Mouse (Mus musculus): Measurements from ENCODE around the gene Tmem51.

Gene Tmem51

DNA sequence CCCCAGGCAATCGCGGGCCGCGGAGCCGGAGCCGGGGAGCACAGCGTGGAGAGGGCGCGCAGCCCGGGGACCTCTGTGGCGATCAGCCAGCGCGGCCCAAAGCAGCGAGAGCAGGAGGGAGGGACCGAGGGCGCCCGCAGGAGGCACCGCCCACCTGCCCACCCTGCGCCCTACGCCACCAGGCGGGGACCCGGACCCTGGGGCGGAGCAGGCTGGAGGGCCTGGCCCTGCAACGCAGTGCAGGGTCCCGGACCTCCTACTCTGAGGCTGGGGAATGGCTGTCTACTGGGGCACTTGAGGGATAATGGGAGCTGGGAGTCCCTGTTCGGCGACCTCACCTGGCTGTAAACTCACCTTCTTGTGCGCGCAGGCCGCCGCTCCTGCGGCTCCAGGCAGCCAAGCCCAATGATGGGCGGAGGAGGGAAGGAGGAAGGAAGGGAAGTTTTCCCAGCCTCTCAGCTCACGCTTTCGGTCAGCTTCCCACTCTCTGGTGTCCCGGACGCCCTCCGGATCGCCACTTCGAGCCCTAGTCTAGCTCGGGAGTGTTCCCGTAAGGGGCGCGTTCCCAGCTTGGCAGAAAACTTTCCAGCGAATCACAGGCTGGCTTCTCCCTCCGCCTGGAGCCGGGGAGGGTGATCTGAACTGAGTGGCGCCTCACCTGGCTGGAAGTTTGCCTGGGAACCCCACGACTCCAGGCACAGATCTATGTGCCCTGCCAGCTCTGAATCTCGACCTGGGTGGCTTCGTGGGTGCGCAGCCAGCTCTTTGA, at the start of gene Tmem51:
TSS of gene Tmem51 (minus strand) at position 174 of the 769 bp plus-strand sequence.
- no peak for DNase-seq (ENCODE audit: low spot score)

DNA sequence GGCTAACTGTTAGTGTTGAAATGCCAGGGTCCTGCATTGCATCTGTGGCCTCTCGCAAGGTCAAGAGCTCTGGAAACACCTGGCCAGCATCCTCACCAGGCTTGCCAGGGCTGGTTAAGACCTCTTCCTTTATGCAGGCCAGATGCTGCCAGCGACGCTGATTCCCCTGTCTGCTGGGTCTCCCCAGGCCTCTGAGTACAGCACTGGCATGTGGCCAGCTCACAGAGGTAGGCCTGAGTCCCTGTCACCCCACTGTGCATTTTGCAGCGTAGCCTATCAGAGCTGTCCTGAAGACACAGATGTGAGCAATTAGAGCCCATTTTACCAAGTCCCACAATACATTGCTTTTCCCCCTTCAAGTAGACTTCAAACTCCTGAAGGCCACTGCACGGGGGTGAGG, 46.1 kb upstream of the Tmem51 start:
- no peak for DNase-seq (ENCODE audit: low spot score)

DNA sequence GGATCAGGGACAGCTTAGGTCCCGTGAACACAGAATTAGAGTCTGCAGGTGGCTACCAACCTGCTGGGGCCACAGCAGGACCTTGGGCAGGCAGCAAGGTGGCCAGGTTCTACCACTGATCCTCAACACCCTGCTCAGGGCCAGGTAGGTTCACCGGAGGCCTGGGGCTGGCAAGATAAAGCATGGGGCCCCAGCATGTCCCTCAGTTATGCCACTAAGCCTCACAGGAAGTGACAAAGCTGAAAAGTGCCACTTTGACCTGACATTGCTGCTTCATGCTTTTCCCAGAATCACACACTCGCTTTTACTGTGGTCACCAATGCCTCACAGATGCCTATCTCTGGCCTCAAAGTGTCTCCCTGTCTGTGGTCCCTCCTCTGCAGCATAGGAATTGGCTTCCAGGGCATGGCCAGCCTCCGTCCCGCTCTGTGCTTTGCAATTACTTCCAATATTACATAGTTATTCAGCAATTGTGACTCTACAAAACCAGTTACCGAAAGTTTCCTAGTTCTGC, 43.2 kb upstream of the Tmem51 start:
- DNase-seq (ENCODE audit: low spot score): no peak

DNA sequence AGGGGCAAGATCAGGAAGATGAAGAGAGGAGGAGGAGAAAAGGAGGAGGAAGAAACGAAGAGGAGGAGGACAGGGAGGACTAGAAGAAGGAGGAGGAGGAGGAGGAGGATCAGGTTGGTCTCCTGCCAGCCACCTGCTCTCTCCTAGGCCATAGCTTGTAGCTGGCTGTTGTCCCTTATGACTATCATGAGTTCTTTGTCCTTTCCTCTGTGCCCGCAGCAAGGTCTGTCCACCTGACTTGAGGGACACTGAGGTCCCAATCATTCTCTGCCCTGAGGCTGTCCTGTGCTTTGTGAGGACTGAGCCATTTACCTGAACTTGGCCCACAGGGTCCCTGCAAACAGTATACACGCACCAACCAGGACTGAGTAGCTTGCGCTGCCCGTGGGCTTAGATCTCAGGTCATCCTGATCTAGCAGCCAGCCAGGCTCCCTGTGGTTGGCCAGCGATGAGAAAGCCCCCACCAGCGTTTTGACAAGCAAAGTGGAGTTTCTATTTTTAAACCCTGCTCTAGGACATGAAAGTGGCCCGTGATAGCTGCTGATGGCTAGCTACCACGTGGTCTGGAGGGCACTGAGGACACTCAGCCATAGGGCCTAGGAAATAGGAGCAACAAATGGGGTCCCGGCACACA, 42.7 kb upstream of the Tmem51 start:
- no peak for DNase-seq (ENCODE audit: low spot score)

DNA sequence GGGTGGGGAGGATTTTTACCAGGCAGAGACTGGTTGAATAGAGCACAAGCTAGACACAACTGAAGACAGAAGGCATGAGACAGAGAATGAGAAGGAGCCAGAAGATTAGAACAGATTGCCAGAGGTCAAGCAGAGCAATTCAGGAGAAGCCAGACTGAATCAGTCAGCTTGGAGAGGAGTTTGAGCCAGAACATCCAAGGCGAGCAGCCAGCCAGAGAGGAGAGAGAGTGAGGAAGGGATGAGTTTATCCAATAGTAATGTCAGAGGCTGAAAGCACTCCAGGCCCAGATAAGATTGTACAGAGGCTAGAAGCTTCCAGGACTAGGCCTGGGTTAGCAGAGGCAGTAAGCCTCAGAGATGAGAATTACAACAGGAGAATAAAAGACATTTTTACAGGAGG, 37.1 kb upstream of the Tmem51 start:
- DNase-seq (ENCODE audit: low spot score): no peak

DNA sequence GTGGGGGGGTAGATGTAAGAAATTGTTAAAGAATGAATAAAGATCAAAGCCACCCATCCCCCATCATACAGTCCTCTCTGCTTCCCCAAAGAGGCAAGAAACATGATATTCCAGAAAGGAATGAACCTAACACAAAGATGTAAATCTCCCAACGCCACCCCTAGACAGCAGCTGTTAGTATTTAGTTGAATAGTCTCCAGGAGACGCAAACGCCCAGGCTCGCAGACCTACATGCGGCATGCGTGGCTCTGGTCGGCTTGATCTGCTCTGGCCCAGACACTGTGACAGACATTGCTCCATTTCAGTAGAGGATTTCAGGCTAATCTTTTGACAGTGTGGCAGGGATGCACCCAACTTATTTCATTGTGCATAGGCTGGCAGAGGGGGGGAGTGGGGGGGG, 34.4 kb upstream of the Tmem51 start:
- DNase-seq (ENCODE audit: low spot score): no peak

DNA sequence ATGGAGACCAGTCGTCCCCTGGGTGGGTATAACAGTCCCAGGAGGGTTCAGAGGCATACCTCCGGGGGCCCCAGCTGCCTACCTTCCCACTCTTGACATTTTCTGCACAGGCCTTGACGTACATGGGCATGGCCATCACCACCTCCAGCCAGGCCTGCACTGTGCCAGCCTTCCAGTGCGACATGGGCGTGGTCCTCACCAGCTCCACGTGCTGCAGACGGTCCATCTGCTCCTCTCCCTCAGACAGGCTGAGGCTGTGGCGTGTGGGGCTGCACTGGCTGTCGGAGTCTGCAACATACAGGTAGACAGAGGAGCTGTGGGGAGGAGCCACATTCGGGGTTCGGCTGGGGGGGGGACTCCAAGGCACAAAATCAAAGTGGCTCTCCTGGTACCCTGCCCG, 33.9 kb upstream of the Tmem51 start:
- DNase-seq (ENCODE audit: low spot score): no peak

DNA sequence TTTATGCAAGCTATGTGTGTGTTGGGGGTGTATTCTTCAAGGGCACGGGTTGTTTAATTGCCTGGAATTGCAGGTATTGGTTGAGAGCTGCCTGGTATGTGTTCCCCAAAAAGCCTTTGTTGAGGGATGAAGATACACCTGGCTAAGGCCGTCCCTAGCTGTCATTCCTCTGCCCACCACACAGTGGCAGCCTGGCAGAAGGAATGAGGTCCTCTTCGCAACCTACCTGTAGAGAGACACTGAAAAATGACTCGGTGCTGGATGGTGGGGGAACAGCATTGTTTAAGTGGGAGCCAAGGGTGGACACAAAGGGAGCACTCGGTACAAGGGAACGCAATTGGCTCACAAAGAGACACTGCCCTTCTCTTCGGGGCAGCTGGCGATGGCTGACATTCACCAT, 29.2 kb upstream of the Tmem51 start:
- DNase-seq (ENCODE audit: low spot score): no peak

DNA sequence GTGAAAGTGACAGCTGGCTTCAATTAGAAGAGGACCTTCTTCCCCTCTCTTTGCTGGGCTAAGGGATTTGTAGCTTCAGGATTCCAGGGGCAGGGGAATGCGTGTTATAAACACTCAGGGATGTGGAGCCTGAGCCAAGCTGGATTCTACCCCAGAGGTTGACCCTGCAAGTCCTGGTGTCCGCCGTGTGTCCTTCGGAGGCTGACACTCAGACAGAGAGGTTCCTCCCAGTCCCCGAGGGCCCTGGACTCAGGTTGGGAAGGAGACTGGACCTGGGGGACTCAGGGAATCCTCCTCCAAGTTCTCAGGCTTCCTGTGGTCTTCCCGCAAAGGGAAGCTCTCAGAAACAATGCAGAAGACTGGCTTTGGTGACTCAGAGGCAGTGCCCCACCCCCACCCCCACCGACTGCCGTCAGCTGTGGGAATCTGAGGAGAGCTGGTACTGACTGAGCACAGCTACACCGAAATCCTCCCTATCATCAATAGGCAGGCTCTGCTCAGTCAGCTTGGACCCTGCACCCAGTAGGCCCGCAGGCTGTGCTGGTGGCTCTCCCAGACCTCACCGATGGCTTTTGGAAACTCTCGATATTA, 19.1 kb upstream of the Tmem51 start:
- no peak for DNase-seq (ENCODE audit: low spot score)

DNA sequence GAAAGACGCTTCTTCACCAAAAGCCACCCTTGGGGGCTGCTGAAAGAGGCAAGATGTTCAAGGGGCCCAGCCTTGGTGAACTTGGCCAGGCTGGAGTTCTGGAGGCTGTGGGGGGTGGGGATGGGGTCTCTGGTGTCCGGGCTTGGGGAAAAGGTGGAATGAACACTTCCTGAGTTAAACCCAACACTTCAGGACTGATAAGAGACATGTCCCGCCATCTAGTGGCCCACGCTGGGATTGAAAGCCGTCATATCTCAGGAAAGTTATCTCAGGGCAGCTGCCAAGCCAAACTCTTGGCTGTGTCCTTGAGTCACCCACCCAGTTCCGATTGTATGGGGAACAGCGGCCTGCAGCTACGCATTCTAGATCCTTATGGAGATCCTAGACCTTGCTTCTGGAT, 14.2 kb upstream of the Tmem51 start:
- DNase-seq (ENCODE audit: low spot score): peak; percentile 13

DNA sequence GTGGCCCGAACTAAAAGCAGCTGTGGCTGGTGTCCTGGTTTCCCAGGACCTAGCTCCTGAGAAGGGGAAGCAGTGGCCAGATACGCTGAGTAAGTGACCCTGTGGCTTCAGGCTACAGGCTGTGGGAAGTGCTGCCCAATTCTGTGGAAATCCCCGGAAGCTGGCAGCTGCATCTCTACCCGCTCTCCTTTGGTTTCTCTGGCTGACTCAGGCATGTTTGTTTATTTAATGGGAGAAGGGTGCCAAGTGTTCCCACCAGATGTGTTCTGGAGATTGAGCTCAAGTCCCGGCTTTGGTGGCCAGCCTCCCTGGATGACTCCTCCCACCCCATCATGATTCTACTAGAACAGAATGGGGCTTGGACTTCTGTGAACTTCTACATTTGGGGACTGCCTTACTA, 13.8 kb upstream of the Tmem51 start:
- no peak for DNase-seq (ENCODE audit: low spot score)

DNA sequence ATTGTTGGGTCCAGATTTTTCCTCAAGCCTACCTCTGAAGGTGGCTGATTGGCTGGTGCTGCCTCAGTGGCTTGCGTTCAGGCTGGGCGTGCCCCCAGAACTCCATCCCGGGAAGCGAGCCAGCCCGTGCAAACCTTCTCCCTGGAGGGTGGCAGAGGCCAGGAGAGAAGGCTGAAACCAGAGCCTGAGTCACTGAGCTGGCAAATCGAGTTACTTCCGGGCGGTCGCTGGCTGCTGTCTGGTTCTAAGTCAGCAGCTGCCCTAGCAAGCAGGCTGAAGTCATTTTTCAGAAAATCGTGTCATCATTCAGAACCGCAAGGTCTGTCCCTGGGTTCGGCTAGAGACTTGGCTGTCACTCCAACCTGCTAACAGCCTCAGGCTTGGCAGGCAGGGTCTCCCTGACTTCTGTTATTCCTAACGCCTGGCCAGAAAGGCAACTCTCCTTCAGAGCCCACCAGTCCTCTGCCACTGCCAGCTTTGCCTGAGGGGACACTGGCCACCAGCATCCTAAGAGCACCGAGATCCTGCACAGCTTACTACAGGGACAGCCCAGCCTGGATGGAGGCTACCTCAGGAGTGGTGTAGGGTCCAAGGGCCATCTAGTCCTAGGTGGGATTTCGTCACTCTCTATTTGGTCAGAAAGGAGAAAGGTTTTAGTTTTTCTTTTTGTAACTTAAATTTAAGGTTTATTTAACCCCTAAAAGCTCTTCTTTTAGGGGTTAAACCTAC, 11.6 kb upstream of the Tmem51 start:
- no peak for DNase-seq (ENCODE audit: low spot score)

DNA sequence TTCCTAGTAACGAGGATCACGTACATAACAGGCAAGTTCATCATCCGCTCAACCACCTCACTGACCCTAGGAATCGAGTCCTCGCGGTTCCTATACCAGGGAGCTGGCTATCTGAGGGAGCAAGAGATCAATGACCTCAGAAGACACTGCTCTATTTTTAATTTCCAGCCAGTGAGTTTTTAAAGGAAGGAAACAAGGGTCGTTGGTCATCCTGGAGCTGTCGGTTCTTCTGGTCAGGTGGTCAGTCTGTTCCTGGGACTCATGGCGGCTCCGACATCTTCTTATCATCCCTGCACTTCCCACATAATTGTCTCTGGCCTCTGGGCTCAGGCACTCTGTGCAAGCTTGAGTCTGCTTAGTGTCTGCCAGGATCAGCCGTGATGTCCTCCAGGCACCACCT, 10.3 kb upstream of the Tmem51 start:
- DNase-seq (ENCODE audit: low spot score): no peak

DNA sequence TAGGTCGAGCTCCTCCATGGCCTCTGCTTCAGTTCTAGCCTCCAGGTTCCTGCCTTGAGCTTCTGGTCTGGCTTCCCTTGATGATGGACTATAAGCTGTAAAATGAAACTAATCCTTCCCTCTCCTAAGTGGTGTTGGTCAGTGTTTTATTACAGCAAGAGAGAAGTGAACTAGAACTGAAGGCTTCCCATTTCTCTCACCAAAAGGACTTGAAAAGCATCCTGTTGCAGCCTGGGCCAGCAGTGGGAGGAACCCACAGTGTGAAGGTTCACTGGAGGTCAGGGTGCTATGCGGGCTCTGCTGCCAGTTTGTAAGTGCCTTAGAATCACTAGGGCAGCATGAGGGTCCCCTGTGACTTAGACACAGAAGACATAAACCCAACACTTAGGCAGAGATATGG, 7.0 kb upstream of the Tmem51 start:
- DNase-seq (ENCODE audit: low spot score): no peak

DNA sequence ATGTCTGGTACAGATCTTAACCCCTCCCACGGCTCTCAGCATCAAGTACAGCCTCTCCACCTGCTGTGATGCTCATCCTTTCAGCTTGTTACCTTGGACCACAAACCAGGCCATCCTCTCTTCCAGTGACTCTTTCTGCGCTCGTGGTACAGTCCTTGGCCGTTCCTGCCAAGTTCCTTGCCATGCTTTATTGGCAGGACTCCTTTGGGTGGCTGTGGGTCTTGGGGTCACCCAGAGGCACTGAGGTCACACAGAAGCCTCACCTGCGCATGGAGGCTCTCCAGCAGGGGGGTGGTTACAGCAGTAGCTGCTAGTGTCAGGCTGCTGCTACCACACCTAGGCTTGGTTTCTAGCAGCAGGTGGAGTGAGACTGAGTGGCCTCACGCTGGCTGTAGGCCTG, 5.9 kb upstream of the Tmem51 start:
- DNase-seq (ENCODE audit: low spot score): no peak

DNA sequence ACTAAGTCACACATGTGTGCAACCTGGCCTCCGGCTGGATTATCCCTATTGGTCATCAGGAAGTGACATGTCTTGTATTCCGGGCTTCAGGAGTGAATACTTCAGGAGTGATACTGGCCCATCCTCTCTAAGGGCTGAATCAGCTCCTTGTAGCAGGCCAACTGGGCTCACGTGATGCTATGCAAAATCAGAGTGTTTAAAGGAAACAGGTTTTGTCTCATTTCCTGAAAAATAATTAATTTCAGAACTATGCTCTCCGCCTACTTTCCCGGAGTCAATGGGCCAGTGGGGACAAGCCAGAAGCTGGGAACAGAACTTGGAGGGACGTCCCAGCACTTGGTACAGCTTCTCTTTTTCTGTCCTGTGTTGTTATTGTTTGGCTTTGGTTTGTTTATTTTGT, 4.7 kb upstream of the Tmem51 start:
- no peak for DNase-seq (ENCODE audit: low spot score)

DNA sequence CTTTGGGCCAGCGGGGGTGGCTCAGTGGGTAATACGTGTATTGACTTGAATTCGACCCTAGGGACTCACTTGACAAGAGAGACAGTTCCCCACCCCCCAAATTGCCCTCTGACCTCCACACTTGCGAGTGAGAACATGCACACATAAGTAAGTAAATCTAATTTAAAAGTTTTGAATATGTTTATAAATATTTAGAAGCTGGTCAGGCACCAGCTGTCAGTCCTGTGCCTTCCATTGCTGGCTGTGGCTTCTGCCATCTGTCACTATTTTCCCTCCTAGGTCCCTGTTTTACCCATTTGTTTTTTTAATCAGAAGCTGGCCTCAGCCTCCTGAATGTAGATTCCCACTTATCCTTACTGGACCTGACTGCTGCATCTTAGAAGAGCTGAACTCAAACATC, 4.3 kb upstream of the Tmem51 start:
- no peak for DNase-seq (ENCODE audit: low spot score)

DNA sequence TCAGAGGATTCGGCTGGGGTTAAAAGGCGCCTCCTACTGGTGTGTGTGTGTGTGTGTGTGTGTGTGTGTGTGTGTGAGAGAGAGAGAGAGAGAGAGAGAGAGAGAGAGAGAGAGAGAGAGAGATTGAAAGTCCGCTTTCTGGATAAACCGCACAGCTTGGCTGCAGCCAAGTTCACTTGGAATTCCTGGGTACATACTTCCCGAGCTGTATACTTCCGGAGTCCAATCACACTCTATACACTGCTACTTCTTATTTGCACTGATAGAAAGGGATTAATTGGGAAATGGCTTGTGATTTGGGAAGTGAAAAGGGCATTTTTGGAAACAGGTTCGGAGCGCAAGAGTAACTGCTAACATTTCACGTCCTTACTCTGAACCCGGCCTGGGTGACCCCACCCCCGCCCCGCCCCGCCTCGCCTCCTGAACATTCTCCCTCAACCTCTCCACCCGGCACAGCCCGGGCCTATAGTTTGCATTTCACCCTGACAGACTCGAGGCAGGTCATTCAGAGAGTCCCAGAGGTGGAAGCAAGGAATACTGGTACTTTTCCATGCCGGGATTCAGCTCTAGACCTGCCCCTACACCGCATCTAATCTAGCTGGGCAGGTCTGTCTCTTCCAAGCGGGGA, 946 bp upstream of the Tmem51 start:
- no peak for DNase-seq (ENCODE audit: low spot score)

DNA sequence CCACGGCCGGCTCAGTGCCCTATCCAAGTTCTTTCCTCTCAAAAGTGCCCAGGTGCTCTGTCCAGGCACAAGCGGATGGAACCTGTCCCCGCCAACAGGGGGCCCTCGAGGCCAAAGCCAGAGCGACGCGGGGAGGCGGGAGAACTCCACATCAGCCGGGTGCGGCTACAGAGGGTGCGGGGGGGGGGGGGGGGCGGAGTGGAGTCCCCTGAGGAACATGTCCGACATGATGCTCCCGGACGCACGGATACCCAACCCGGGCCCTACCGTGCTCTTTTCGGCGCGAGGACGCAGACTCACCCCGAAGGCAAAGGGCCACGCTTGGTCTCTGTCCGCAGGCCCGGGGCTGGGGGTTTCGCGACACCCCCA, 358 bp downstream of the Tmem51 start:
- no peak for DNase-seq (ENCODE audit: low spot score)

DNA sequence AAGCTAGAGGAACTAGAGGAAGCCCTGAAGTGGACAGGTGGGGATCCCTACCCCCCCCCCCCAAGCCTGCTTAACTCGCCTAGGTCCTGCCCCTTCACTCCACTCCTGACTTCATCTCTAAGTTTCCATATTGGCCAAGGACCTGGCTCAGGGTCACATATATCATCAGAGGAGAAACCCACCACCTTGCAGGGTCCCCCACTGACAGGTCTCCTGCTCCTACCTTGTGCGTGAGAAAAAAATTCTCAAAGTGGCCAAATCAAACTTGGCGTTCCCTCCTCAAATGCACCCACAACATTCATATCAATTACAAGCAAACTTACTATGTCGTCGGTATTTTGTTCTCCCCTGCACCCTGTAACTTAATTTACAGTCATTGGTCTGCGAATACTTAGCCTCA, 911 bp downstream of the Tmem51 start:
- no peak for DNase-seq (ENCODE audit: low spot score)

DNA sequence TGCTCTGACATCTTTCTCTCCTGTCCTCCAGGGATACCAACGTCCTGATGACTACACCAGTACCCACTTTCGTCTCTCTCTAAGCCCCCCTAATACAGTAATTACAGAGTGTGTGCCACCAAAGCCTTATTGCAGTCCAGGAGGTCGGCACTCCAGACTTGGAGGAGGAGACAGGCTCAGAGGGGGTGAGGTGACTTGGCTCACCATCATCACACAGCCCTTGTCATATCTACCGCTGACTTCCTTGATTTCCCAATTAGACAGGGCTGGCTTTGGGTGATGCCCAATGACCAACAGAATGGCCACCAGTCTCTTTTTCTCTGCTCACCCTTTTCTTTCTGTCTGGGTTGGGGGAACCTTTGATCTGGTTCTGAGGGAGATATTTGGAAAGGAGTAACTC, 1.4 kb downstream of the Tmem51 start:
- no peak for DNase-seq (ENCODE audit: low spot score)

DNA sequence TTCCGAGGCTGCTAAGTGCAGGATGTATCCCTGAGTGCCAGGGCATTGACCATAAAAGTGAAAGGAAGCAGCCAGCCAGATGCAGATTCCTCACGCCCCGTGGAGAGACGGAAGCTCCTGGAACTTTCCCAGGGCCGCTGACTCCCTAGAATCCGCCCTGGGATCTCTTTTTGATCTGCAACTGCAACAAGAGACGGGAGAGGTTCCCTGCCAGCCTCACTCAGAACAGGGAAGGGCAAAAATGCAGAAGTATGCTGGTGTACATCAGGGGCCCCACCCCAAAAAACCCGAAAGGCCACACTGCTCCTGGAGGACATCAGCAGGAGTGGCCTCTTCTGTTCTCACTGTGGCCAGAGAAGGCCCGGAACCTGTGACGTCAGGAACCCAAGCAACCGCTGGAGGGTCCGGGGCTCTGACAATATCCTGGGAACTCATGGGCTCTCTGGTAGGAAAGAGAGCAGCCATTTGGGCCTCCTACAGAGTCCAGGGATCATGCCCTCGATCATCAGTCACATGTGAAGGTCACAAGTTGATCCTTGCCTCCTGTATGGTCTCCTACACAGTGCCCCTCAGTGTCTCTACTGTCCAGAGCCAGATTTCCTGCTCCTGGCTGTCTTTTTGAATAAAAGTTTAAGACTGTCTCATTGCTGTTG, 2.3 kb downstream of the Tmem51 start:
- DNase-seq (ENCODE audit: low spot score): no peak

Data from spleen, adult 12 weeks (tissue).